8 mouse cellular contexts compared by ENCODE assay signal in the genomic region with DNA sequence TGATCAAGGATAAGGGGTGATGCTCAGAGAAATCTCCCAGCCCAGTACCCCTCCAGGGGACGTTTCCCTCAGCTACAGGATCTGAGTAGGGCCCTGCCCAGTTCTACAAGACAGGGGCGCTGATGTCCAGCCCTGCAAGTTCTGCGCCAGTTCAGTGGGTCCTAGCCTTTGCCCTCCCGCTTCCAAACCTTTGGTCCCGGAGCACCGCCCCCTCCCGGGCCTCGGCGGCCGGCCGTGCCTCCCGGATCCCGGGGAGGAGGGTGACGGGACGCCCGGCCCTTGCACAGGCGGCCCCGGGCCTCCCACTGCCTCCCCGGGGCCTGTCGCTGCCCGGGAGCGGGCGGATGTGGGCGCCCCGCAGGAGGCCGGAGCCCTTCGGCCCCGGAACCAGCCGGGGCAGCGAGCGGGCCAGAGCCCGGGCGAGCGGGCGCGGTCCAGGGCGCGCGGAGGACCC. TPM values are rescaled to one million over a fixed set of nuclear protein-coding genes. Genes with fewer than 3 reads are reported as not detected.
DNase-seq lines count a peak whose midpoint lies in the region; ATAC-seq and TF ChIP-seq lines count a peak whose summit lies in the region.

No protein-coding gene starts in this region.

- peak overlapping the region; percentile 97 for H3K9ac ChIP-seq in embryonic facial prominence, embryonic 12.5 days
- H3K9ac ChIP-seq in limb, embryonic 13.5 days, result peak overlapping the region; percentile 98
- H3K9ac ChIP-seq in midbrain, postnatal 0 days (replicated peaks; ENCODE audit: low read length, poor library complexity, severe bottlenecking), result peak overlapping the region; percentile 99

- H3K27me3 ChIP-seq in embryonic facial prominence, embryonic 12.5 days, result no peaks in the 10 kb centered on the region
- H3K27me3 ChIP-seq in limb, embryonic 13.5 days, result 0 out of 2 replicates have a peak, but pooled peaks cover 4% of the 10 kb centered on the region
- no peaks in the 10 kb centered on the region for H3K27me3 ChIP-seq in midbrain, postnatal 0 days (ENCODE audit: insufficient read depth, low read length)

- DNase-seq in heart, adult 11 months, result peak; percentile 97
- no peak for DNase-seq in heart, postnatal 25 days (ENCODE audit: low spot score)
- peak; percentile 55 for DNase-seq in NIH3T3 (ENCODE audit: low read depth)
- peak; percentile 58 for DNase-seq in heart, postnatal 4 days
- peak; percentile 35 for DNase-seq in midbrain, postnatal 0 days (ENCODE audit: low spot score)
- no peak for DNase-seq in left cerebral cortex, adult 8-10 months (ENCODE audit: low spot score in 2 of 2)

- TF ChIP-seq CTCF in midbrain, postnatal 0 days (IDR thresholded peaks at IDR 0.05), result peak; percentile 31

- H3K27ac ChIP-seq in embryonic facial prominence, embryonic 12.5 days, result peak overlapping the region; percentile 97
- peak overlapping the region; percentile 97 for H3K27ac ChIP-seq in limb, embryonic 13.5 days
- peak overlapping the region; percentile 97 for H3K27ac ChIP-seq in midbrain, postnatal 0 days (ENCODE audit: low read depth, low read length)

- WGBS in embryonic facial prominence, embryonic 12.5 days, result under 1% methylated on average over 38 of the region's 39 CpGs
- WGBS in limb, embryonic 13.5 days, result under 1% methylated on average over 35 of the region's 39 CpGs
- 0% methylated on average over 23 of the region's 39 CpGs for WGBS in midbrain, postnatal 0 days

- peak overlapping the region; percentile 74 for H3K4me3 ChIP-seq in embryonic facial prominence, embryonic 12.5 days
- H3K4me3 ChIP-seq in limb, embryonic 13.5 days, result peak overlapping the region; percentile 85
- H3K4me3 ChIP-seq in midbrain, postnatal 0 days (ENCODE audit: low read depth, low read length), result peak overlapping the region; percentile 85

- no peaks in the 10 kb centered on the region for H3K36me3 ChIP-seq in embryonic facial prominence, embryonic 12.5 days
- 0 out of 2 replicates have a peak, but pooled peaks cover 8% of the 10 kb centered on the region for H3K36me3 ChIP-seq in limb, embryonic 13.5 days
- no peaks in the 10 kb centered on the region for H3K36me3 ChIP-seq in midbrain, postnatal 0 days (ENCODE audit: insufficient read depth, low read length)

- intact Hi-C loops in heart, postnatal 25 days (cut with DNase I), result no loop called here

- H3K4me2 ChIP-seq in embryonic facial prominence, embryonic 12.5 days (replicated peaks), result peak overlapping the region; percentile 77
- peak overlapping the region; percentile 80 for H3K4me2 ChIP-seq in limb, embryonic 13.5 days (replicated peaks)
- peak overlapping the region; percentile 88 for H3K4me2 ChIP-seq in midbrain, postnatal 0 days (ENCODE audit: low read depth, low read length, poor library complexity, severe bottlenecking)

- H3K4me1 ChIP-seq in embryonic facial prominence, embryonic 12.5 days, result peaks cover 51% of the 10 kb centered on the region
- H3K4me1 ChIP-seq in limb, embryonic 13.5 days, result peaks cover 58% of the 10 kb centered on the region
- H3K4me1 ChIP-seq in midbrain, postnatal 0 days (ENCODE audit: insufficient read depth, low read length), result peaks cover 29% of the 10 kb centered on the region

- ATAC-seq in embryonic facial prominence, embryonic 12.5 days (ENCODE audit: insufficient number of reproducible peaks, insufficient read depth, low FRiP score, low TSS enrichment), result no peak; the same call in none of the 2 replicates
- peak; percentile 18 for ATAC-seq in limb, embryonic 13.5 days (ENCODE audit: low FRiP score, low read depth)
- ATAC-seq in midbrain, postnatal 0 days (ENCODE audit: low FRiP score), result peak; percentile 34

- H3K9me3 ChIP-seq in embryonic facial prominence, embryonic 12.5 days, result no peaks in the 10 kb centered on the region
- no peaks in the 10 kb centered on the region for H3K9me3 ChIP-seq in limb, embryonic 13.5 days
- no peaks in the 10 kb centered on the region for H3K9me3 ChIP-seq in midbrain, postnatal 0 days (ENCODE audit: low read length)

RNA-seq across cellular contexts. Expression of a gene that starts 13.5 kb away (rescaled TPM):
- 10 to 100 TPM; 30.3 to 33.0 TPM for total RNA-seq in heart, postnatal 25 days (2021)
- polyA plus RNA-seq in embryonic facial prominence, embryonic 12.5 days (2016; fragmentation: Nextera tagmentation; extraction: Ambion mirVana), result 33.5 and 38.8 TPM in 2 replicates
- total RNA-seq in heart, postnatal 4 days (2021), result 10 to 100 TPM; 51.6 to 52.0 TPM
- 32.6 and 34.8 TPM in 2 replicates for polyA plus RNA-seq in limb, embryonic 13.5 days (2015; fragmentation: Nextera tagmentation; extraction: Ambion mirVana)
- total RNA-seq in midbrain, postnatal 0 days (2014; rRNA removed), result 22.4 and 24.2 TPM in 2 replicates
- 28.7 and 29.2 TPM in 2 replicates for polyA plus RNA-seq in midbrain, postnatal 0 days (2015; fragmentation: Nextera tagmentation; extraction: Ambion mirVana)
- 10 to 100 TPM; 27.7 to 34.7 (median 32.9) TPM for total RNA-seq in left cerebral cortex, adult 8-10 months (2022)

RNA-seq across cellular contexts. Expression of a gene that starts 52.5 kb away (rescaled TPM):
- total RNA-seq in heart, postnatal 25 days (2021), result 10 to 100 TPM; 76.5 to 83.0 TPM
- 29.4 and 32.6 TPM in 2 replicates for polyA plus RNA-seq in embryonic facial prominence, embryonic 12.5 days (2016; fragmentation: Nextera tagmentation; extraction: Ambion mirVana)
- 10 to 100 TPM; 58.7 to 59.2 TPM for total RNA-seq in heart, postnatal 4 days (2021)
- polyA plus RNA-seq in limb, embryonic 13.5 days (2015; fragmentation: Nextera tagmentation; extraction: Ambion mirVana), result 39.5 and 41.7 TPM in 2 replicates
- total RNA-seq in midbrain, postnatal 0 days (2014; rRNA removed), result 61.5 and 78.8 TPM in 2 replicates
- polyA plus RNA-seq in midbrain, postnatal 0 days (2015; fragmentation: Nextera tagmentation; extraction: Ambion mirVana), result 152 and 173 TPM in 2 replicates
- 100 to 1,000 TPM; 149 to 181 (median 177) TPM for total RNA-seq in left cerebral cortex, adult 8-10 months (2022)

Comparison
In these comparisons a context has a peak if more than half of its experiments do, and no peak if none do; other contexts are left out.
1. DNase-seq: peak in heart, adult 11 months (single experiment), NIH3T3 (single experiment), heart, postnatal 4 days (single experiment) and midbrain, postnatal 0 days (single experiment); none in heart, postnatal 25 days (single experiment) and left cerebral cortex, adult 8-10 months (0 of 2).
2. Peak in every context shown above with its lines, with median percentiles within 50 percentile points of each other: H3K27ac ChIP-seq, H3K4me2 ChIP-seq, H3K4me3 ChIP-seq and H3K9ac ChIP-seq.